Mouse (Mus musculus): ENCODE measurements around the gene Gm13287.
"Not testable (repeated sequence)": the region's sequence is repeated elsewhere in the genome, so short reads cannot be mapped to it uniquely, and the experiment has no call there.

Gm13287 gene

GRCm38 (mm10) chr4:88802954-88803353 is at the start of gene Gm13287:
Gene Gm13287, plus strand, starts transcription at chr4:88803254.
- not testable (repeated sequence) for DNase-seq (ENCODE audit: extremely low spot score)

- not testable (repeated sequence) for DNase-seq (ENCODE audit: extremely low spot score)
Observed at GRCm38 (mm10) chr4:88754818-88755340, 48.2 kb upstream of the Gm13287 start, which contains the start of gene Gm13271. Gene Gm13271, plus strand, starts transcription at chr4:88754868.

GRCm38 (mm10) chr4:88756581-88757513 is 46.2 kb upstream of the Gm13287 start:
- peak; percentile 52 for DNase-seq (ENCODE audit: extremely low spot score)

- DNase-seq (ENCODE audit: extremely low spot score), result peak; percentile 80
Observed at GRCm38 (mm10) chr4:88757628-88758031, 45.4 kb upstream of the Gm13287 start.

- not testable (repeated sequence) for DNase-seq (ENCODE audit: extremely low spot score)
Observed at GRCm38 (mm10) chr4:88758751-88759150, 44.3 kb upstream of the Gm13287 start.

GRCm38 (mm10) chr4:88759610-88760268 is 43.3 kb upstream of the Gm13287 start, which contains the start of gene Gm13283:
Gene Gm13283, plus strand, starts transcription at chr4:88760119.
- not testable (repeated sequence) for DNase-seq (ENCODE audit: extremely low spot score)

GRCm38 (mm10) chr4:88760431-88760830 is 42.6 kb upstream of the Gm13287 start:
- DNase-seq (ENCODE audit: extremely low spot score), result peak; percentile 56

- DNase-seq (ENCODE audit: extremely low spot score), result not testable (repeated sequence)
Observed at GRCm38 (mm10) chr4:88761776-88762175, 41.3 kb upstream of the Gm13287 start.

- not testable (repeated sequence) for DNase-seq (ENCODE audit: extremely low spot score)
Observed at GRCm38 (mm10) chr4:88762341-88762740, 40.7 kb upstream of the Gm13287 start.

GRCm38 (mm10) chr4:88763384-88764018 is 39.6 kb upstream of the Gm13287 start:
- peak; percentile 68 for DNase-seq (ENCODE audit: extremely low spot score)

GRCm38 (mm10) chr4:88773534-88773933 is 29.5 kb upstream of the Gm13287 start, which contains the start of gene Gm13290:
Gene Gm13290, plus strand, starts transcription at chr4:88773834.
- DNase-seq (ENCODE audit: extremely low spot score), result not testable (repeated sequence)

GRCm38 (mm10) chr4:88776622-88777021 is 26.4 kb upstream of the Gm13287 start, which contains the start of gene Gm13289:
Gene Gm13289, plus strand, starts transcription at chr4:88776922.
- not testable (repeated sequence) for DNase-seq (ENCODE audit: extremely low spot score)

- not testable (repeated sequence) for DNase-seq (ENCODE audit: extremely low spot score)
Observed at GRCm38 (mm10) chr4:88779550-88779949, 23.5 kb upstream of the Gm13287 start, which contains the start of gene Gm13272. Gene Gm13272, plus strand, starts transcription at chr4:88779850.

GRCm38 (mm10) chr4:88780320-88780719 is 22.7 kb upstream of the Gm13287 start:
- not testable (repeated sequence) for DNase-seq (ENCODE audit: extremely low spot score)

- DNase-seq (ENCODE audit: extremely low spot score), result not testable (repeated sequence)
Observed at GRCm38 (mm10) chr4:88781831-88782230, 21.2 kb upstream of the Gm13287 start, which contains the start of gene Ifnz. Gene Ifnz, plus strand, starts transcription at chr4:88782131.

- DNase-seq (ENCODE audit: extremely low spot score), result not testable (repeated sequence)
Observed at GRCm38 (mm10) chr4:88782335-88782734, 20.7 kb upstream of the Gm13287 start.

- DNase-seq (ENCODE audit: extremely low spot score), result not testable (repeated sequence)
Observed at GRCm38 (mm10) chr4:88785409-88785808, 17.6 kb upstream of the Gm13287 start, which contains the start of gene Gm13276. Gene Gm13276, plus strand, starts transcription at chr4:88785709.

GRCm38 (mm10) chr4:88788402-88788801 is 14.7 kb upstream of the Gm13287 start, which contains the start of gene Gm13277:
Gene Gm13277, plus strand, starts transcription at chr4:88788632.
- DNase-seq (ENCODE audit: extremely low spot score), result not testable (repeated sequence)

GRCm38 (mm10) chr4:88791250-88791649 is 11.8 kb upstream of the Gm13287 start, which contains the start of gene Gm13278:
Gene Gm13278, plus strand, starts transcription at chr4:88791550.
- DNase-seq (ENCODE audit: extremely low spot score), result not testable (repeated sequence)

- not testable (repeated sequence) for DNase-seq (ENCODE audit: extremely low spot score)
Observed at GRCm38 (mm10) chr4:88793936-88794675, 8.9 kb upstream of the Gm13287 start, which contains the start of gene Gm13275. Gene Gm13275, plus strand, starts transcription at chr4:88794487.
